Comparison of ENCODE assay signal across 11 mouse cellular contexts in genomic region chr7:118117539-118118210, GRCm38 (mm10). TPM values are rescaled to one million over a fixed set of nuclear protein-coding genes. Genes with fewer than 3 reads are reported as not detected.
DNase-seq lines count a peak whose midpoint lies in the region; ATAC-seq and TF ChIP-seq lines count a peak whose summit lies in the region.
"Had no signal": no experiment of that assay in that cellular context is flagged by ENCODE, and none has a peak within 500 bp of the region (broad histone marks: within the 10 kb centered on the region; RNA-seq: fewer than 3 reads in every experiment).

No protein-coding gene starts in this region.

- WGBS in forebrain, embryonic 10.5 days = 52% methylated on average over 4 of the region's 4 CpGs
- 58% methylated on average over 4 of the region's 4 CpGs for WGBS in forebrain, postnatal 0 days
- 54% methylated on average over 4 of the region's 4 CpGs for WGBS in midbrain, embryonic 10.5 days
- 57% methylated on average over 4 of the region's 4 CpGs for WGBS in midbrain, embryonic 15.5 days
- 16% methylated on average over 3 of the region's 4 CpGs for WGBS in macrophage (ENCODE audit: missing documents)

- no peak for TF ChIP-seq CTCF in forebrain, postnatal 0 days (IDR thresholded peaks at IDR 0.05; ENCODE audit: low read depth)

- no peak overlapping the region for H3K4me2 ChIP-seq in forebrain, postnatal 0 days (ENCODE audit: low read depth)
- H3K4me2 ChIP-seq in midbrain, embryonic 15.5 days = no peak overlapping the region

- no peak for ATAC-seq in forebrain, postnatal 0 days
- no peak for ATAC-seq in midbrain, embryonic 15.5 days (replicated peaks)

- peaks cover 50% of the 10 kb centered on the region for H3K4me1 ChIP-seq in forebrain, embryonic 10.5 days
- peaks cover 15% of the 10 kb centered on the region for H3K4me1 ChIP-seq in forebrain, postnatal 0 days (ENCODE audit: insufficient read depth)
- H3K4me1 ChIP-seq in midbrain, embryonic 10.5 days = peaks cover 36% of the 10 kb centered on the region
- peaks cover 26% of the 10 kb centered on the region for H3K4me1 ChIP-seq in midbrain, embryonic 15.5 days

- H3K79me2 ChIP-seq in macrophage (ENCODE audit: inconsistent target) = peaks cover 51% of the 10 kb centered on the region

- H3K9me3 ChIP-seq in forebrain, embryonic 10.5 days = no peaks in the 10 kb centered on the region
- no peaks in the 10 kb centered on the region for H3K9me3 ChIP-seq in forebrain, postnatal 0 days (ENCODE audit: low read length)
- no peaks in the 10 kb centered on the region for H3K9me3 ChIP-seq in midbrain, embryonic 10.5 days (replicated peaks)
- H3K9me3 ChIP-seq in midbrain, embryonic 15.5 days = no peaks in the 10 kb centered on the region
- H3K9me3 ChIP-seq: embryonic facial prominence, embryonic 12.5 days had no signal

- H3K9ac ChIP-seq in forebrain, postnatal 0 days = no peak overlapping the region
- H3K9ac ChIP-seq in midbrain, embryonic 15.5 days = no peak overlapping the region
- H3K9ac ChIP-seq: embryonic facial prominence, embryonic 12.5 days had no signal

- H3K36me3 ChIP-seq in forebrain, embryonic 10.5 days (replicated peaks) = peaks cover 76% of the 10 kb centered on the region
- peaks cover 59% of the 10 kb centered on the region for H3K36me3 ChIP-seq in forebrain, postnatal 0 days (ENCODE audit: insufficient read depth)
- H3K36me3 ChIP-seq in midbrain, embryonic 10.5 days = peaks cover 75% of the 10 kb centered on the region
- peaks cover 34% of the 10 kb centered on the region for H3K36me3 ChIP-seq in midbrain, embryonic 15.5 days (replicated peaks)
- peaks cover 28% of the 10 kb centered on the region for H3K36me3 ChIP-seq in macrophage (ENCODE audit: inconsistent target)

- no peak for DNase-seq in forebrain, embryonic 10.5 days (ENCODE audit: extremely low spot score, low spot score)
- no peak for DNase-seq in forebrain, postnatal 0 days
- no peak for DNase-seq in midbrain, embryonic 10.5 days (ENCODE audit: low spot score)
- DNase-seq in kidney, adult 8-10 months = peak; percentile 44 to 67
- no peak for DNase-seq in thymus, postnatal 0 days (ENCODE audit: low spot score)
- DNase-seq in cerebellum, postnatal 25 days = no peak
- DNase-seq: gastrocnemius, postnatal 25 days had no signal

- H3K27ac ChIP-seq in forebrain, embryonic 10.5 days = peak overlapping the region; percentile 99
- no peak overlapping the region; the same call in 1 of the 2 replicates for H3K27ac ChIP-seq in forebrain, postnatal 0 days (ENCODE audit: low read depth, low read length)
- H3K27ac ChIP-seq in midbrain, embryonic 10.5 days (replicated peaks) = peak overlapping the region; percentile 99
- H3K27ac ChIP-seq in midbrain, embryonic 15.5 days = no peak overlapping the region
- H3K27ac ChIP-seq in macrophage = peak overlapping the region; percentile 46
- H3K27ac ChIP-seq: embryonic facial prominence, embryonic 12.5 days; layer of hippocampus, adult 2 months had no signal

- H3K4me3 ChIP-seq in forebrain, embryonic 10.5 days = no peak overlapping the region
- H3K4me3 ChIP-seq in forebrain, postnatal 0 days (ENCODE audit: low read depth, low read length) = no peak overlapping the region
- H3K4me3 ChIP-seq in midbrain, embryonic 10.5 days = no peak overlapping the region
- no peak overlapping the region for H3K4me3 ChIP-seq in midbrain, embryonic 15.5 days
- no peak overlapping the region for H3K4me3 ChIP-seq in macrophage (ENCODE audit: inconsistent target)
- H3K4me3 ChIP-seq: embryonic facial prominence, embryonic 12.5 days; layer of hippocampus, adult 2 months had no signal

- H3K27me3 ChIP-seq in forebrain, embryonic 10.5 days (ENCODE audit: poor library complexity, severe bottlenecking) = no peaks in the 10 kb centered on the region
- no peaks in the 10 kb centered on the region for H3K27me3 ChIP-seq in forebrain, postnatal 0 days (ENCODE audit: insufficient read depth, low read length)
- H3K27me3 ChIP-seq in midbrain, embryonic 10.5 days (ENCODE audit: low read depth, poor library complexity, severe bottlenecking) = no peaks in the 10 kb centered on the region
- H3K27me3 ChIP-seq in midbrain, embryonic 15.5 days (replicated peaks) = no peaks in the 10 kb centered on the region
- H3K27me3 ChIP-seq: embryonic facial prominence, embryonic 12.5 days had no signal

RNA-seq across cellular contexts. Expression of gene Rps15a, which starts 1.7 kb away (rescaled TPM):
- 655 and 667 TPM in 2 replicates for polyA plus RNA-seq in forebrain, embryonic 10.5 days (2016; fragmentation: Nextera tagmentation; extraction: Ambion mirVana)
- total RNA-seq in forebrain, postnatal 0 days (2014; rRNA removed) = 192 and 221 TPM in 2 replicates
- polyA plus RNA-seq in forebrain, postnatal 0 days (2015; fragmentation: Nextera tagmentation; extraction: Ambion mirVana) = 384 and 597 TPM in 2 replicates
- polyA plus RNA-seq in midbrain, embryonic 10.5 days (2016; fragmentation: Nextera tagmentation; extraction: Ambion mirVana) = 564 and 647 TPM in 2 replicates
- polyA plus RNA-seq in midbrain, embryonic 15.5 days (2015; fragmentation: Nextera tagmentation; extraction: Ambion mirVana) = 356 and 359 TPM in 2 replicates
- 100 to 1,000 TPM in 1 of 26 experiments, 10 to 100 TPM in 25; 36.0 to 273 (median 53.7) TPM for total RNA-seq in macrophage (2018; cell fraction: chromatin; rRNA removed)
- 100 to 1,000 TPM; 369 to 863 (median 565) TPM for total RNA-seq in macrophage (2018; cell fraction: cytosol; rRNA removed)
- total RNA-seq in macrophage (2018; cell fraction: nucleus; rRNA removed) = 10 to 100 TPM; 36.1 to 90.9 (median 63.1) TPM
- 605 to 1,612 TPM (median 1,413 TPM) in 3 replicates for polyA plus RNA-seq in macrophage (2018)
- 1,241 and 1,277 TPM in 2 replicates for polyA plus RNA-seq in thymus, postnatal 0 days (2015; fragmentation: Nextera tagmentation; extraction: Ambion mirVana)

RNA-seq across cellular contexts. Expression of gene Arl6ip1, which starts 11.8 kb away (rescaled TPM):
- polyA plus RNA-seq in forebrain, embryonic 10.5 days (2016; fragmentation: Nextera tagmentation; extraction: Ambion mirVana) = 495 and 509 TPM in 2 replicates
- 292 and 386 TPM in 2 replicates for total RNA-seq in forebrain, postnatal 0 days (2014; rRNA removed)
- polyA plus RNA-seq in forebrain, postnatal 0 days (2015; fragmentation: Nextera tagmentation; extraction: Ambion mirVana) = 588 and 659 TPM in 2 replicates
- 503 and 508 TPM in 2 replicates for polyA plus RNA-seq in midbrain, embryonic 10.5 days (2016; fragmentation: Nextera tagmentation; extraction: Ambion mirVana)
- polyA plus RNA-seq in midbrain, embryonic 15.5 days (2015; fragmentation: Nextera tagmentation; extraction: Ambion mirVana) = 442 and 503 TPM in 2 replicates
- 10 to 100 TPM; 20.1 to 75.0 (median 37.9) TPM for total RNA-seq in macrophage (2018; cell fraction: chromatin; rRNA removed)
- total RNA-seq in macrophage (2018; cell fraction: cytosol; rRNA removed) = 100 to 1,000 TPM; 243 to 394 (median 330) TPM
- total RNA-seq in macrophage (2018; cell fraction: nucleus; rRNA removed) = 100 to 1,000 TPM in 25 of 26 experiments, 10 to 100 TPM in 1; 88.2 to 281 (median 172) TPM
- polyA plus RNA-seq in macrophage (2018) = 279 to 355 TPM (median 308 TPM) in 3 replicates
- polyA plus RNA-seq in thymus, postnatal 0 days (2015; fragmentation: Nextera tagmentation; extraction: Ambion mirVana) = 1,029 and 1,106 TPM in 2 replicates

Comparison
In these comparisons a context has a peak if more than half of its experiments do, and no peak if none do; other contexts are left out.
1. H3K27ac ChIP-seq: peak in forebrain, embryonic 10.5 days (single experiment), midbrain, embryonic 10.5 days (single experiment) and macrophage (single experiment); none in forebrain, postnatal 0 days (single experiment) and midbrain, embryonic 15.5 days (single experiment).
2. DNase-seq: peak in kidney, adult 8-10 months (2 of 2); none in forebrain, embryonic 10.5 days (single experiment), forebrain, postnatal 0 days (single experiment), midbrain, embryonic 10.5 days (single experiment), thymus, postnatal 0 days (single experiment) and cerebellum, postnatal 25 days (0 of 2).